Mouse (Mus musculus) heart, adult 2 months (tissue): ENCODE measurements at regions not wholly inside any gene's neighbourhood (a gene's known extent, or its start where the extent isn't known, plus 50 kb on each side); places are given as distances from the start of the nearest gene placed in this dataset.

ENCODE experiments used
- CTCF ChIP-seq: fragments of 200-600 bp; IDR thresholded peaks from 2 replicates; pipeline ENCODE4 v1.8.1; 2022; ENCODE audit warnings: antibody characterized with exemption, mild to moderate bottlenecking, moderate library complexity
- EP300 ChIP-seq: fragments of 200-500 bp; IDR thresholded peaks from 2 replicates; pipeline ENCODE4 v1.6.1; 2011; ENCODE audit warnings: low read depth, low read length, control low read depth; ENCODE audit not compliant: insufficient read depth
- POLR2A ChIP-seq: fragments of 200-500 bp; IDR thresholded peaks from 2 replicates; pipeline ENCODE4 v1.6.1; 2011; ENCODE audit warnings: mild to moderate bottlenecking, low read depth, low read length, control low read depth; ENCODE audit not compliant: insufficient read depth

GRCm38 (mm10) chr9:26601979-26602378, 131.5 kb upstream of the B3gat1 start:
- TF ChIP-seq CTCF (no peak), POLR2A (no peak), EP300 (no peak)
